Mouse (Mus musculus) spleen, embryonic (tissue): ENCODE measurements around the gene Cacng2.

ENCODE experiments used
- CTCF ChIA-PET: fragments of 350-600 bp; sonication (Branson Sonifier 250); formaldehyde crosslinking; loops from one replicate; lab custom pipeline; 2022; lab: Charles Lee

Cacng2 gene

GRCm38 (mm10) chr15:78119704-78120103 lies at the start of gene Cacng2:
TSS of gene Cacng2 (minus strand) at chr15:78120028.
- CTCF ChIA-PET = no interaction called here

GRCm38 (mm10) chr15:78169566-78169965 lies 49.7 kb upstream of the Cacng2 start:
- CTCF ChIA-PET = no interaction called here

- CTCF ChIA-PET = no interaction called here
Measured at GRCm38 (mm10) chr15:78165292-78165691, 45.5 kb upstream of the Cacng2 start.

- CTCF ChIA-PET = interaction anchor here (0.5 to 0.6 kb wide), 2 partner anchors 48 to 207 kb away, joined by 3 read pairs; no protein-coding TSS in a partner anchor
Measured at GRCm38 (mm10) chr15:78164466-78164865, 44.6 kb upstream of the Cacng2 start.

DNA sequence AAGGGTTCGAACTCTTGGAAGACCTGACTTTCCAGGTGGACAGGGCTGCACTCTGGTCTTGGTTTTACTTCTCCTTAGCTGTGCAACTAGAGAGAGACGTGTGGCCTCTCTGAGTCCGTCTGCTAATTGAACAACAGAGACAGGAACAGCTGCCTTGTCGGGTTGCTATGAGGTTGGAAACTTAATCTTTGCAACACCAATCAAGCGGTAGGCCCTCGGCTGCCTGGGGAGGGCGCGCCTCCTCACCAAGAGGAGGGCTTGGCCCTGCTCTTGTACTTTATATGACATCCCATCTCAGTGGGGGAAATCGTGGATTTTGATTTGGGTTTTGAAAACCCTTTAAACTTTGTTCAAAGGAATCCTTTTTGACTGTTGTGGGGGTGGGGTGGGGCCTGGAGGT lies 42.1 kb upstream of the Cacng2 start:
- CTCF ChIA-PET = interaction anchor here (1.0 kb wide), 1 partner anchor 25 kb away, joined by 3 read pairs; no protein-coding TSS in a partner anchor

- CTCF ChIA-PET = no interaction called here
Measured at GRCm38 (mm10) chr15:78158335-78158734, 38.5 kb upstream of the Cacng2 start.

DNA sequence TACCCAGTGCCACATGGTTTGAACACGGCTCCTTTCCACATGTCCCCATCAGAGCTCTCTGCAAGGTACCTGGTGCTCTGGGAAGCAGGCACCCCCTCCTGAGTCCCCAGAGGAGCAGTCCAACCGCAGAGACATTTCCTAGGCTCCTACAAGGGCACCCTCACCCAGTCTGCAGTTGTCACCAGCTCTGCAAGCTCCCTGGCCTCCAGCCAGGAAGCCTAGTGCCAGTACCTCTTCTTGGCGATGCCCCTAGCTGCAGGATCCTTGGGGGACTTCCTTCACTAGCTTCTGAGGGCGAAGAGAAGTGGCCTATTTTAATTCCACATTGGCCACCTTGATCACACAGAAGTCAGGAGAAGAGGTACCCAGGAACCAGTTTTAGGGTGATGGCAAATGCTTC lies 38.0 kb upstream of the Cacng2 start:
- CTCF ChIA-PET = no interaction called here

- CTCF ChIA-PET = no interaction called here
Measured at GRCm38 (mm10) chr15:78157330-78157729, 37.5 kb upstream of the Cacng2 start.

DNA sequence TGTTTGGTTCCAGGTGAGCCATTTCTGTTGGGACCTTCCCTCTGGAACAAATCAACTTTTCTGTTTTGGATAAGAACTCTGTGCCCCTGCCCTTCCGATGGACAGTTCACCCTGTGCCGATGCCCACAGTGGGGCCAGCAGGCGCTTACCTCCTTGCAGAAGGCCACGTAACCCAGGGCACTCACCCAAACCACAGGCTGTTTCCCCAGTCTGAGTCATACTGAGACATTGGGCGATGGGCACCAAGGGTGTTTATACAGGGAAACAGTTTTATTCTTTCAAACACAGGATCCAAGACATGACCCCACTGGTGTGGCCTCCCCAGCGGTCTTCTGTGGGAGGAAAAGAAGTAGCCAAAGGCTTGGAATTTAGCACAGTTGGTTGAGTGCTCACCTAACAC lies 35.6 kb upstream of the Cacng2 start:
- CTCF ChIA-PET = no interaction called here

DNA sequence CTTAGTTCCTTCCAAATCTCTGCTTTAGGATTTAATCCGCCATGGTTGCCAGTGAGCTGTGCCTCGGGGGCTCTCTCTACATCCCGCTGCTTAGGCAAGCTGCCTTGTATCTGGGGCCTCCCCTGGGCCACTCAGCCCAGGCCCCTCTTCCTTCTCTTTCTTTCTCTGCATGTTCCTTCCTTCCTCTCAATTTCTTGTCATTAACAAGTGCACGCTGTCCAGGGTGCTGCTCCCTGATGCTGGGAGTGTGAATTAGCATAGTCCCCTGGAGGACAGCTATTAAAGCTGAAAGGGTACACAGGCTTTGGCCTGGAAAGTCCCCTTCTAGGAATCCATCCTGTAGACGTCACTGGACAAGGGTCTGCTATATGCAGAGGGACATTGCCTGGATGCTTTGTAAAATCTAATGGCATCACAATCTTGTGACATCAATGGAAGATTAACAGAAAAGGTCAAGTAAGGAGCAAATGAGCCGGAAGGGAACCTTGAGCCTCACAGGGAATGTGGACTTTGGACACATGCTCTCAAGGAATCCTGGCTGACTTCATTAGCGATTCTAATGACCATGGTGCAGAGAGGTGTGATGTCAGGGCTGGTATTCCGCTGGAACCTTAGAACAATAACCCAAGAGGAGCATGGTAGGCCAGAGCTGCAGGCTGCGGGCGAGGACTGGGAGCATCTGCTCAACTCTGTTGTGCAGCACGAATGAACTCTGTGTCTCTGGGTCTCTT lies 33.4 kb upstream of the Cacng2 start:
- CTCF ChIA-PET = interaction anchor here (0.7 kb wide), 1 partner anchor 20 kb away, joined by 3 read pairs; no protein-coding TSS in a partner anchor

- CTCF ChIA-PET = no interaction called here
Measured at GRCm38 (mm10) chr15:78148565-78148964, 28.7 kb upstream of the Cacng2 start.

DNA sequence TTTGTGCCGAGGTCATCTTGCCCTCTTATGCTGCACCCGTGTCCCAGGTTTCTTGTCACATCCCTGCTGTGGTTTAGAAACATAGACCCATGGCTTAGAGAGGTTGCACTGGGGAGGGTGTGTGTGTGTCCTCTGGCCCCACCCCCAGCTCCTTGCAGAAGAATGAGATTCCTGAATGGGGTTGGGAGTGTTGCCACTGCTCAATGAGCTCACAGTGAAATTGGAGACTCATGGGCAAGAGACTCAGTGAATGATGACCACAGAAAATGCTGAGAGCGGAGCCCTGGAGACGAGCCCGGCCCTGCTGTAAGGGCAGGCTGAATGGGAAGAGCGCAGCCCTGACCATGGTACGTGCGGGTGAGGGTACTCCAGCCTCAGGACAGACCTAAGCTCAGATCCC lies 20.4 kb upstream of the Cacng2 start:
- CTCF ChIA-PET = no interaction called here

GRCm38 (mm10) chr15:78134606-78135005 lies 14.8 kb upstream of the Cacng2 start:
- CTCF ChIA-PET = no interaction called here

GRCm38 (mm10) chr15:78133389-78133788 lies 13.6 kb upstream of the Cacng2 start:
- CTCF ChIA-PET = interaction anchor here (0.6 kb wide), 1 partner anchor 19 kb away, joined by 3 read pairs; no protein-coding TSS in a partner anchor

DNA sequence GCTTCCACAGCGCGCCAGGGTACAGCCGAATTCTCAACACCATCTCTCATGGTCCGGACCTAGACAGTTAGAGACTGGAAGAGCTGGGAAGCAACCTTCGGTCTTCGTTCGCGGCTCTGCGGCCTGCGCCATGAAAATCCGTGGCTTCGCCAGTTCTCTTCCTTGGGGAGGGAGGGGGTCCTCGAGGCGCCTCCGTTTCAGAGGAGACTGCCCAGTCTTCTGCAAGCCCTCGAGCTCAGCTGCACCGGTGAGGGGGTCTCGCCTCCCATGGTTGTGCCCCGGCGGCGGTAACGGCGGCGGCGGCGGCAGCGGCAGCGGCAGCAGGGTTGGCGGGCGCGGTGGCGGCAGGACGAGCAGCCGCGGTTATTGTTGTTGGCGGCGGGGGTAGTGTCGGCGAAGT lies 580 bp downstream of the Cacng2 start:
- CTCF ChIA-PET = no interaction called here

DNA sequence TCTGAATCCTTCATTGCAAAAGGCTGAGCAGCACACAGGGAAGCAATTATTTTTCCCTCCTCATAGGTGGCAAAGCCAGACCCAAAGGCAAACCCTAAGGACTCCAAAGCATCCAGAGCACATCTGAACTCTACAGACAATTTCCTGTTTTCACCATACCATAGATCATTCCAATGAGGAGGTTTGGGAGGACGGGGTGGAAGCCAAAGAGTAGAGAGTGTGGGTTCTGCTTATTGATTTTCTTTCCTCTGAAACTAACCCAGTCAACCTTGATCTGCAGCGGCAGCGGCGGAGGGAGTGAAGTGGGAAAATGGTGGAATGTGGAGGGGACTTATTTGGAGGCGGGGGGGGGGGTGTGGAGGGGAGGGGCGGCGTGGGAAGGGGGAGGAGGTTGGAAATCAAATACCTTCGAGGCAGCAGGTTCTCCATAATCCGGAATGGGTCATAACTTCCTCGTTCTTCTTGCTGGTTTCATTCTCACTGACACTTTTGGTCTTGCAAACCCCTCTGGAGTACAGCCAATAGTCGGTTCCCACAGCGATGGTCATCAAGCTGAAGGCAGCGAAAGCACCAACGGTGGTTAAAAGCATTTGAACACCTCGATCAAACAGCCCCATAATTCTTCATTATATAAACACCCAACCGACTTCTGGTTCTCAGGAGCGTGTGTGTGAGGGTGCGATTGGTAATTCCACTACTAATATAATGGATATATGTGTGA lies 1.4 kb downstream of the Cacng2 start:
- CTCF ChIA-PET = no interaction called here

DNA sequence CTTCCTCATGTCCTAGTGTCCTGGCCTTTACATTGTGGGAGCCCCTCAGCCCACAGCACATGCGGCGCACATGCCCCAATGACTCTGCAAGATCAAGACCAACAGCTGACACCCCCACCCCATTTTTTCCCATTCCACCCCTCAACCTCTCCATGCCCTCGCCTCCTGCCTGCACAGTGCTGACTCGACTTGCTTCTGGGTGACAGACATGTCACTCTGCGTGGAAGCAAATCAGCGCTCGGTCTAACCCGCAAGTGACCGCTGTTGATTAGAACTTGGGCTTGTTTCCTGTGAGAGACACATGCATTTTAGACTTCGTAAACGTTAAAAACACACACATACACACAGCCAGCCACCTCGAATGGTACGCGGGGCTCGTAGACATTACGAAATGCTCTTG lies 2.1 kb downstream of the Cacng2 start:
- CTCF ChIA-PET = no interaction called here

DNA sequence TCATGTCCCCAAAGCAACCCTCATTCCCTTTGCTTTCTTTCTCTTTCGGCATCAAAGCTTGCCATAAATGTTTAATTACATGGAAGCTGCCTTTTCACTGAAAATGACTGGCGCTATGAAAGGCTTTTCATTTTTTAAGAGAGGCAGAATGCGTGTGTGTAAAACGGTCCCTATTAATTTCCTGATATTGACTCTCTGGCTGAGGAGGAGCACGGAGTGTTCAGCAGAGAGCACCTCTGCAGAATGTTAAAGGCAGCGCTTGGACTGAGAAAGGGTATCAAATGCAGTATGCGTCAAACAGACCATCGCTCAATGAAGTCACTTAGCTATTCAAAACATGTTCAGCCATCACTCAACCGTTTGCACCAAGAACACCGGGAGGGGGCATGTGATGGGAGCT lies 2.9 kb downstream of the Cacng2 start:
- CTCF ChIA-PET = no interaction called here

GRCm38 (mm10) chr15:78116244-78116643 lies 3.6 kb downstream of the Cacng2 start:
- CTCF ChIA-PET = no interaction called here

- CTCF ChIA-PET = no interaction called here
Measured at GRCm38 (mm10) chr15:78099516-78099915, 20.3 kb downstream of the Cacng2 start.

DNA sequence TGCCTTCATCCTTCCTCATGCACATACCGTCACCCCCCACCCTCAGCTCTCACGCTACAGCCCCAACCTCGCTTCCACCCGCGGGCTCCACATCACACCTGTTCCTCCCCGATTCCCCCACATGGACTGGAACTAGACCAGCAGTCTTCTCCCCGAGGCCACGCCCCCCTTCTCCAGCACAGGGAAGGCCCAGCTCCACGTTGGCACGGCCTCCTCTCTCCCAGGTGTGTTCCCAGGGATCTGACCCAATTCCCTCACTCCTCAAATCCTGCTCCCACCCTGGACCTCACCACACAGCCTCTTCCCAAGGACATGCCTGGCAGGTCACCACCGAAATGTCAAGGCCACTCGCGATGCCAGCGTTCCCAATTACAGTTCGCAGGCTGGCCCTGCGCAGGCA lies 23.8 kb downstream of the Cacng2 start:
- CTCF ChIA-PET = no interaction called here

DNA sequence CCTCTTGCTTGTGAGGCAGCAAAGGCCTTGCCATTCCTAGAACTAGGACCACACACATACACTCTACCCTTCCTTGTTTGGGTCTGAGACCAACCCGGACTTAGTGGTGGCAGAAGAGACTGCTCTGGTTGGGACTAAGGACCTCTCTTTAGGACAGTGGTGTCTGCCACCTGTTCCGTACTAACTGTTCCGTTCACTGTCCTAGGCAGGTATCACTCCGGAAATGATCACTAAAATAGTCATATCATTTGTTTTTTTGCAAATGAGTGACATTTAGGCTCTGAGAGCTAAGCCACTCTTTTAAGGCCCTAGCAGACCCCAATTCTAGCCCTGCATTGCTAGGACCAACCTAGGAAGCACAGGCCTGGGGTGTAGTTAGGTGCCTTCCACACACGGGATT lies 26.2 kb downstream of the Cacng2 start:
- CTCF ChIA-PET = no interaction called here
